Mouse (Mus musculus): ENCODE measurements at regions not wholly inside any gene's neighbourhood (a gene's known extent, or its start where the extent isn't known, plus 50 kb on each side); places are given as distances from the start of the nearest gene placed in this dataset.

GRCm38 (mm10) chr8:103347158-103347871 lies 561.9 kb upstream of the Cdh11 start:
- DNase-seq (ENCODE audit: low read depth, low spot score): peak; percentile 33

- DNase-seq (ENCODE audit: low read depth, low spot score): no peak
These were observed 576.3 kb upstream of the Cdh11 start for GRCm38 (mm10) chr8:103361713-103362112.

- no peak for DNase-seq (ENCODE audit: low read depth, low spot score)
These were observed 585.0 kb upstream of the Cdh11 start for GRCm38 (mm10) chr8:103370394-103370793.

GRCm38 (mm10) chr8:103373007-103373406 lies 587.6 kb upstream of the Cdh11 start:
- DNase-seq (ENCODE audit: low read depth, low spot score): no peak

- no peak for DNase-seq (ENCODE audit: low read depth, low spot score)
These were observed 588.7 kb upstream of the Cdh11 start for GRCm38 (mm10) chr8:103374151-103374550.

GRCm38 (mm10) chr8:103378545-103378944 lies 593.1 kb upstream of the Cdh11 start:
- DNase-seq (ENCODE audit: low read depth, low spot score): no peak

- DNase-seq (ENCODE audit: low read depth, low spot score): no peak
These were observed 596.1 kb upstream of the Cdh11 start for GRCm38 (mm10) chr8:103381575-103381974.

GRCm38 (mm10) chr8:103391359-103391758 lies 605.9 kb upstream of the Cdh11 start:
- no peak for DNase-seq (ENCODE audit: low read depth, low spot score)

- DNase-seq (ENCODE audit: low read depth, low spot score): no peak
These were observed 609.9 kb upstream of the Cdh11 start for GRCm38 (mm10) chr8:103395316-103395715.

- peak; percentile 46 for DNase-seq (ENCODE audit: low read depth, low spot score)
These were observed 612.7 kb upstream of the Cdh11 start for GRCm38 (mm10) chr8:103398179-103398578.

- no peak for DNase-seq (ENCODE audit: low read depth, low spot score)
These were observed 614.0 kb upstream of the Cdh11 start for GRCm38 (mm10) chr8:103399466-103399865.

- no peak for DNase-seq (ENCODE audit: low read depth, low spot score)
These were observed 614.7 kb upstream of the Cdh11 start for GRCm38 (mm10) chr8:103400143-103400542.

GRCm38 (mm10) chr8:103402731-103403130 lies 617.3 kb upstream of the Cdh11 start:
- DNase-seq (ENCODE audit: low read depth, low spot score): no peak

GRCm38 (mm10) chr8:103403826-103404225 lies 618.4 kb upstream of the Cdh11 start:
- DNase-seq (ENCODE audit: low read depth, low spot score): no peak

GRCm38 (mm10) chr8:103405787-103406186 lies 620.3 kb upstream of the Cdh11 start:
- DNase-seq (ENCODE audit: low read depth, low spot score): no peak

GRCm38 (mm10) chr8:103406921-103407320 lies 621.5 kb upstream of the Cdh11 start:
- no peak for DNase-seq (ENCODE audit: low read depth, low spot score)

GRCm38 (mm10) chr8:103407631-103408030 lies 622.2 kb upstream of the Cdh11 start:
- DNase-seq (ENCODE audit: low read depth, low spot score): no peak

GRCm38 (mm10) chr8:103408411-103408810 lies 623.0 kb upstream of the Cdh11 start:
- no peak for DNase-seq (ENCODE audit: low read depth, low spot score)

GRCm38 (mm10) chr8:103409121-103409551 lies 623.7 kb upstream of the Cdh11 start:
- DNase-seq (ENCODE audit: low read depth, low spot score): peak; percentile 67

- DNase-seq (ENCODE audit: low read depth, low spot score): no peak
These were observed 627.3 kb upstream of the Cdh11 start for GRCm38 (mm10) chr8:103412731-103413130.

- DNase-seq (ENCODE audit: low read depth, low spot score): no peak
These were observed 628.4 kb upstream of the Cdh11 start for GRCm38 (mm10) chr8:103413589-103414575.

GRCm38 (mm10) chr8:103422313-103422973 lies 637.0 kb upstream of the Cdh11 start:
- DNase-seq (ENCODE audit: low read depth, low spot score): no peak

Data from forelimb bud, embryonic 11.5 days (tissue).